9 mouse cellular contexts compared by ENCODE assay signal in genomic region chr5:124018651-124019050, GRCm38 (mm10). TPM values are rescaled to one million over a fixed set of nuclear protein-coding genes. Genes with fewer than 3 reads are reported as not detected.
DNase-seq lines count a peak whose midpoint lies in the region; ATAC-seq and TF ChIP-seq lines count a peak whose summit lies in the region.
"Had no signal": no experiment of that assay in that cellular context is flagged by ENCODE, and none has a peak within 500 bp of the region (broad histone marks: within the 10 kb centered on the region; RNA-seq: fewer than 3 reads in every experiment).

No protein-coding gene starts in this region.

- peak overlapping the region; percentile 87 for H3K27ac ChIP-seq in layer of hippocampus, adult 2 months

- peaks cover 67% of the 10 kb centered on the region for H3K36me3 ChIP-seq in erythroblast, embryonic 14.5 days (ENCODE audit: control insufficient read depth)

- peak overlapping the region; percentile 26 for H3K4me3 ChIP-seq in layer of hippocampus, adult 2 months
- peak overlapping the region; percentile 1 for H3K4me3 ChIP-seq in erythroblast, embryonic 14.5 days (replicated peaks)

- intact Hi-C loops in heart, postnatal 25 days (cut with DNase I), result no loop called here

- peaks cover 89% of the 10 kb centered on the region for H3K4me1 ChIP-seq in erythroblast, embryonic 14.5 days (ENCODE audit: control insufficient read depth)

- no peaks in the 10 kb centered on the region for H3K9me3 ChIP-seq in erythroblast, embryonic 14.5 days (ENCODE audit: control insufficient read depth, low read length)

- DNase-seq in heart, adult 11 months, result peak; percentile 82
- no peak for DNase-seq in heart, postnatal 25 days (ENCODE audit: low spot score)
- no peak for DNase-seq in layer of hippocampus, adult 2 months (ENCODE audit: low spot score in 2 of 2)
- DNase-seq in layer of hippocampus, adult 11-12 months (ENCODE audit: low spot score), result no peak
- DNase-seq in 416B (ENCODE audit: low read depth), result peak; percentile 53
- DNase-seq in urinary bladder, adult 2 months (ENCODE audit: low spot score), result no peak

- ATAC-seq in erythroid progenitor cell, adult 5-6 weeks (replicated peaks; ENCODE audit: low FRiP score, poor library complexity, severe bottlenecking), result no peak

- no peaks in the 10 kb centered on the region for H3K27me3 ChIP-seq in erythroblast, embryonic 14.5 days (ENCODE audit: control insufficient read depth)
- H3K27me3 ChIP-seq: CH12.LX had no signal

- TF ChIP-seq CTCF in layer of hippocampus, adult 2 months (conservative IDR thresholded peaks at IDR 0.05), result no peak

RNA-seq across cellular contexts. Expression of gene Vps37b, which starts 13.4 kb away (rescaled TPM):
- 10 to 100 TPM; 18.2 to 18.6 TPM for total RNA-seq in heart, postnatal 25 days (2021)
- 10 to 100 TPM; 36.8 to 42.2 TPM for total RNA-seq in layer of hippocampus, adult 2 months (2021)
- 19.6 and 21.1 TPM in 2 replicates for polyA plus RNA-seq in erythroblast, embryonic 14.5 days (2012)
- polyA plus RNA-seq in urinary bladder, adult 2 months (2012; rRNA removed), result 34.2 and 38.8 TPM in 2 replicates
- 15.5 TPM in 2 replicates for total RNA-seq in erythroid progenitor cell, adult 5-6 weeks (2015; ENCODE audit: low replicate concordance)
- total RNA-seq in erythroid progenitor cell, adult 5-6 weeks (2017; ENCODE audit: low replicate concordance), result 7.3 and 9.6 TPM in 2 replicates

RNA-seq across cellular contexts. Expression of gene Hip1r, which starts 45.2 kb away (rescaled TPM):
- total RNA-seq in heart, postnatal 25 days (2021), result 10 to 100 TPM; 13.4 to 19.0 TPM
- total RNA-seq in layer of hippocampus, adult 2 months (2021), result 10 to 100 TPM; 42.8 to 43.8 TPM
- 0.37 and 0.38 TPM in 2 replicates for polyA plus RNA-seq in erythroblast, embryonic 14.5 days (2012)
- polyA plus RNA-seq in urinary bladder, adult 2 months (2012; rRNA removed), result 53.9 and 54.0 TPM in 2 replicates
- 0.84 and 2.2 TPM in 2 replicates for total RNA-seq in erythroid progenitor cell, adult 5-6 weeks (2015; ENCODE audit: low replicate concordance)
- total RNA-seq in erythroid progenitor cell, adult 5-6 weeks (2017; ENCODE audit: low replicate concordance), result 8.2 and 18.2 TPM in 2 replicates

Comparison
In these comparisons a context has a peak if more than half of its experiments do, and no peak if none do; other contexts are left out.
1. DNase-seq: peak in heart, adult 11 months (single experiment) and 416B (single experiment); none in heart, postnatal 25 days (single experiment), layer of hippocampus, adult 2 months (0 of 2), layer of hippocampus, adult 11-12 months (single experiment) and urinary bladder, adult 2 months (single experiment).